Mouse (Mus musculus) yolk sac, embryonic 10.5 days (tissue): ENCODE measurements at regions not wholly inside any gene's neighbourhood (a gene's known extent, or its start where the extent isn't known, plus 50 kb on each side); places are given as distances from the start of the nearest gene placed in this dataset.

Source experiments
- DNase-seq: peaks from one replicate; pipeline ENCODE4 v3.0.0-alpha.2; 2017; ENCODE audit warnings: low spot score

DNA sequence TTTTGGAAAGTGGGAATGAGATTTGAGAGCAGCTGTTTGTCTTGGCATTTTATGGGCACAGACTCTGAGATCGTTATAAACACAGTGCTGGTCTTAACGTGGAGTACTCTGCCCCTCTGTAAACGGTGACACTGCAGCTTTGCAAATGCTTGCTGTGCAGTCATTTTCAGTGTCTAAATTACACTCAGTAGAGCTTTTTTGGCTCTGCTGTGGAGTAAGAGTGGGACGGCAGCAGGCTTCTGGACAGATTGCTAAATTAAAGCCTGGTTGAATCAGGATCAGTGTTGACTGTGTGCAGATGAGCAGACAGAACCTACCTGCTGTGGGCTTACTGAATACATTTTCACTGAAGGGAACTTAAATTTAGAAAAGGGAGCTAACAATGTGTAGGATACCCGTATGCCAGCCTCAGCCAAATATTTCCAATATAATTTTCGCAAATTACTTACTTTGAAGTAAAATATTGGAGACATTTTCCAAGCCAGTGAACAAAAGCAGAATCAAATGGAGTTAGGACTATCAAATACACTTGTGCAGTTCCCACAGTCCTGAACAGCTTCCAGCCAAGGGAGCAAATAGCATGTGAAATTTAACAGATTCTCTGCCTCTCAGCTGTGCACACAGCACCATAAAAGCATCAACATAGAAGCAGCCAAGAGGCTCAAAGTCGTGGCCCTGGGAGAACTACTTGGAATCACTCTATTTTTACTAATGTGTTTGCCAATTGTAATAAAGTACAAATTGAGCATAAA lies 148.1 kb upstream of the Stac start:
- DNase-seq, result no peak

DNA sequence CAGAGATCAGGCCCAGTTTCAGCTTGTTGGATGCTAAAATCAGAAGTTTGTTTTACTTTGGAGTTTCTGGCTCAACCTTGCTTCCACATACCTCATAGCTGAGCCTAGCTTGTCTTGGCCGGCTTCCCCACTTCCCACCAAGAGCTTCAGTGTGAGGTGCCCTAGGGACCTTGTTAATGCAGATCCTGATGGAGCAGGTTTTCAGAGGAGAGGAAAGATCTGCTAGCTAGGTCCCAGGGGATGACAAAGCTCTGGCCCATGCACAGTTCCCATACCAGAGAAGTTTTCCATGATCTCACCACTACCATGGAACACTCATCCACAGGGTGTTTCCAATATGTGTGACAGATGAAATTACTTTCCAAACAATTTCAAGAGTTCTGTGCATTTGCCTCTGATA lies 131.9 kb upstream of the Stac start:
- DNase-seq, result no peak

DNA sequence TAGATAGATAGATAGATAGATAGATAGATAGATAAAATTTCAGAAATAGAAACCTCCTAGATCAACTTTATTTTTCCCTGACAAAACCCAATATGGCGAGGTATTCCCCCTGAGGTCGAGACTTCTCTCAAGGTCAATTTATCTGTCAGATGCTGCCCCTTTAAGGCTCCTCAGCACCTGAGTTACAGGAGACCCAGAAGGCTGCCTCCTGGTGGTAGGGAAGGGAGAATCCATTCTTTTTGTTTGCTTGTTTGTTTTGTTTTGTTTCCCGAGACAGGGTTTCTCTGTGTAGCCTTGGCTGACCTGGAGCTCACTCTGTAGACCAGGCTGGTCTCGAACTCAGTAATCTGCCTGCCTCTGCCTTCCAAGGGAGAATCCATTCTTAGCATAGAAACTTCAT lies 127.3 kb upstream of the Stac start:
- DNase-seq, result no peak

DNA sequence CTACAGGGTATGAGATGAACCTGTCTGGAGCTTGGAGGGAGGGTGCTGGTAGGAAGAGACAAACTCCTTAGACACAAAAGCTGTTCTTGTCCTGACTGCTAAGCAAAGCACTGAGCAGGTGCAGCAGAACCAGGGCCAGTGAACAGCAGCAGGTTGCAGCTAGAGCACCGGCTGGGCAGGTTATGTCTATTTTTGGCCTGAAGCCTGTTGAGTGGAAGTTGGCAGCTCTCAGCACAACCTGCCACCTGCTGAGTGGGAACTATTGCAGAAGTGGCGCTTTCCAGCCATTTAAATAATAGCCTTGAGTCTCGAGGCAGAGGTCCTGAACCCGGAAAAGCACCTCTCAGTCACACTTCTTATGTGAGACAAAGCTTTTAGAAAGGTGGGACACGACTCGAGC lies 114.8 kb upstream of the Stac start:
- no peak for DNase-seq

- DNase-seq, result no peak
Observed at GRCm38 (mm10) chr9:111801381-111801780, 111.2 kb upstream of the Stac start.

- DNase-seq, result no peak
Observed at GRCm38 (mm10) chr9:111800869-111801268, 110.7 kb upstream of the Stac start.

DNA sequence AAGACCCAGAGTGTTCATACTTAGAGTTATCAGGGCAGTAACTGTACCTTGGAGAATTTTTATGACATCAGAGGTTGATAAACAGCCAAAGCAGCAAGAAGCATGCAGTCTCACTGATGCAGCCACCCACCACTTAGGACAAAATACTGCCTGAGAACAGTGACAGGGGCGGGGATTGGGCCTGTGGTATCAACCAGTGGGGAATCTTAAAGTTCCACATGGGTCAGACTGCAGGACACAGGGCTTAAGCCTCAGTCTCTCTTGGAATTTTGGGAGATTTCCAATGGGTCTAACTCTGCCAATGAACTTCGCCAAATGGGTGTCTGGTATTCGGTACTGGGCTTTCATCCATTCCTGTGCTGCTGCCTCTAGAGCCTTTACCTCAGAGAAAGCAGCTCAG lies 88.8 kb upstream of the Stac start:
- DNase-seq, result no peak

DNA sequence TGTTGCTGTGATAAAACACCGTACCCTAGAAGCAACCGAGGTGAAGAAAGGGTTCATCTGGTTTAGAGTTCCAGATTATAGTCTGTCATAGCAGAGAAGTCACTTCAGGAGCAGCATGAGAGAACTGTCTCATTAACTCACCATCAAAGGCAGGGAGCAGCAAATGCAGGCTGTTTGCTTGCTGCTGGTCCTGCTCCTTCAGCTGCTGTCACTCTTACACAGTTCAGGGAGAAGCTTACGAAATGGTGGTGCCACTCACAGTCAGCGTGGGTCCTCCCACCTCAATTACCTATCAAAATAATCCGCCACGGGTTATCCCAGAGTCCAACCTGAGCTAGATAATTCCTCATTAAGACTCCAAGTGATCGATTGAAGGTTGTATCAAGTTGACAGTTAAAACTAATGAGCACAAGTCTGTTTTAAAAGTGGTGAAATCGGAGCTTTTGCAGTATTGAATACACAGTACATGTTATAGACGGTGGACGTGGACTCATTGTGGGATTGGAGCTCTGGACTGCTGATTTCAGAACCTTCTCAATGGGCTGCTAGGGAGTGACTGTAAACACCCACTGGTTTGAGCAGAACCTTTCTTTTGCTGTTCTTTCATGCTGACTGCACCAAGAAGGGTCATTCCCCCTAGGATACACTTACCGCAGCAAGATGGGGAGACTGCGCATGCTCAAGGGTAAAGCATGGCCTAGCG lies 87.4 kb upstream of the Stac start:
- DNase-seq, result no peak

- DNase-seq, result no peak
Observed at GRCm38 (mm10) chr9:111774229-111774628, 84.1 kb upstream of the Stac start.

DNA sequence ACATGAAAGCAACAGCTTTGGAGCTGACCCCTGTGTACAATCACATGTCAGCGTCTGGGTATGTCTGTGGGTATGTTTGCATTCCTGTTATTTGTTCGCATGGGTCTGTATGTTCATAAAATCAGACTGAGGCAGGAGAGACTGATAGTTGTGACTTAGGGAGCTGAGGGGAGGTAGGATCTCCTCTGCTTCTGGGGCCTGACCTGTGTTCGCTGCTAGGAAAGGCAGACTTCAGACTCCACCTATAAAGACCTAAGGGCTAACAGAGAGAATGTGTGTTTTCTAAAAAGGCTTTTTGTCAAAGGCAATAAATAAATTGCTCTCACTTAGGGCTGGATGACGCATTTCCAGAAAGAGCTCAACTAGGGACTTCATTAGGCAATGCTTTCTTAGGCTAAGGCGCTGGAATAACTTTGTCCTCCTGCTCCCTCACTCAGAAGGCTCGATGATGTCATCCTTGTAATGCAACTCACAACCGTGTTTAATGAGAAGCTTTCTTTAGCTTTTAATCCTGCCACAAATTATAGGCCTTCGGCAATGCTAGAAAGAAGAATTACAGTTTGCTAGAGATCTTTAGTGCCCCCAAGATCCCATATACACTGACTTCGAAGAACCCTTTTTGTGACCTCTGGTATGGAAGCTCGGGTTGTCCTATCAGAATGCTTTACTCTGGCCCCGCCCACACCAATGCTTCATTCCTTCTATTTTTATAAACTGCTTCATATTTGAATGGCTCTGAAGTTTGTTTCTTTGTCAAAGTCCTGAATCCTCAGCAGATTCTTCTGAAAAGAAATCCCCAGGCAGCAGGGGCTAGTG lies 72.7 kb upstream of the Stac start:
- DNase-seq, result no peak

- no peak for DNase-seq
Observed at GRCm38 (mm10) chr9:111755235-111755634, 65.1 kb upstream of the Stac start.

DNA sequence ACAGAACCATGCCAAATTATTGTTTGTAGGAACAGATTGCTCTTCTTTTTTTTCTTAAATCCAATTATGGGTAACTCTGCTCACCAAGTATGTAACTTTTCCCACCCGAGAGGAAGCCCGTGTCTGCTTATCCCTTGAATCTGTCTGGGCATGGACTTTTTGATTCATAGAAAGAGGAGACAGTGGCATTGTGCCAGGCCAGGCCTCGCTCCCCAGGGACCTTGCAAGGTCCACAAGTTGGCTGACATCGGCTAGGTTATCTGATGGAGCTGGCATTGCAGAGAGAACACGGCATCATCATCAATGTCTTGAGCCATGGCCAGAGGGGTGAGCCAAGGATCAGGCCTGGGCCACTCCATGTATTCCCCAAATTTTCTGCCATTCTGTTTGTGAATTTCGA lies 56.0 kb upstream of the Stac start:
- DNase-seq, result no peak

- no peak for DNase-seq
Observed at GRCm38 (mm10) chr9:111745206-111745605, 55.1 kb upstream of the Stac start.
